Mouse (Mus musculus): Measurements from ENCODE around the gene Foxd1. TPM values are rescaled to one million over a fixed set of nuclear protein-coding genes. Genes with fewer than 3 reads are reported as not detected.

Foxd1 gene
- polyA plus RNA-seq (2012; fragmentation: generic; extraction: Trizol), result 1 to 10 TPM; 1.4 to 2.0 TPM

GRCm38 (mm10) chr13:98354090-98354801 is at the start of gene Foxd1:
TSS of gene Foxd1 (plus strand) at chr13:98354242.

GRCm38 (mm10) chr13:98316480-98317245 is 37.4 kb upstream of the Foxd1 start, which contains the start of gene Btf3:
TSS of gene Btf3 (minus strand) at chr13:98317006.

Other genes starting within 250 kb of the Foxd1 start
- gene Arhgef28, start 147.8 kb upstream of the Foxd1 start, polyA plus RNA-seq (2012; fragmentation: generic; extraction: Trizol), result 1 to 10 TPM in 1 of 2 experiments, under 1 TPM in 1; 0.37 to 3.0 TPM
- 1 to 10 TPM; 2.2 to 4.4 TPM for gene Utp15, start 91.2 kb upstream of the Foxd1 start, polyA plus RNA-seq (2012; fragmentation: generic; extraction: Trizol)
- gene Ankra2, start 91.2 kb upstream of the Foxd1 start, polyA plus RNA-seq (2012; fragmentation: generic; extraction: Trizol), result 10 to 100 TPM in 1 of 2 experiments, under 1 TPM in 1; 0.71 to 10.8 TPM
- gene Gm21976, start 74.4 kb upstream of the Foxd1 start, polyA plus RNA-seq (2012; fragmentation: generic; extraction: Trizol), result not detected
- 100 to 1,000 TPM; 594 to 946 TPM for gene Btf3, start 37.2 kb upstream of the Foxd1 start, polyA plus RNA-seq (2012; fragmentation: generic; extraction: Trizol)
- 1 to 10 TPM; 2.0 to 2.3 TPM for gene Gm10320, start 137.8 kb downstream of the Foxd1 start, polyA plus RNA-seq (2012; fragmentation: generic; extraction: Trizol)

All from C3H10T1/2 (cell line).